Mouse (Mus musculus): Measurements from ENCODE around the gene Slc25a26.

- TF ChIP-seq CTCF (IDR thresholded peaks at IDR 0.05; ENCODE audit: insufficient read depth, low read depth, low read length) (no peak), POLR2A (IDR thresholded peaks at IDR 0.05; ENCODE audit: insufficient read depth, low read depth, low read length) (no peak)
Measured at GRCm38 (mm10) chr6:94624543-94624942, 124.4 kb downstream of the Slc25a26 start.
